Mouse (Mus musculus) splenic B cell, adult 2 months (primary cell): ENCODE data around the gene Kif16b.
A peak's percentile ranks its signal among the peaks of the same experiment; 100 is the strongest.

Experiments
- DNase-seq: peaks from one replicate; pipeline ENCODE4 v3.0.0-alpha.2; 2011; ENCODE audit warnings: low read depth, low spot score
- H3K27me3 ChIP-seq: 2 replicates; pipeline ENCODE4 v1.6.1; 2012; ENCODE audit warnings: mild to moderate bottlenecking, low read length, moderate library complexity, mixed read lengths; ENCODE audit not compliant: control insufficient read depth, poor library complexity, insufficient read depth, severe bottlenecking
- H3K36me3 ChIP-seq: 2 replicates; pipeline ENCODE4 v1.6.1; 2012; ENCODE audit warnings: mild to moderate bottlenecking, low read length, moderate library complexity, mixed read lengths; ENCODE audit not compliant: control insufficient read depth, poor library complexity, insufficient read depth, severe bottlenecking

The Kif16b gene

DNA sequence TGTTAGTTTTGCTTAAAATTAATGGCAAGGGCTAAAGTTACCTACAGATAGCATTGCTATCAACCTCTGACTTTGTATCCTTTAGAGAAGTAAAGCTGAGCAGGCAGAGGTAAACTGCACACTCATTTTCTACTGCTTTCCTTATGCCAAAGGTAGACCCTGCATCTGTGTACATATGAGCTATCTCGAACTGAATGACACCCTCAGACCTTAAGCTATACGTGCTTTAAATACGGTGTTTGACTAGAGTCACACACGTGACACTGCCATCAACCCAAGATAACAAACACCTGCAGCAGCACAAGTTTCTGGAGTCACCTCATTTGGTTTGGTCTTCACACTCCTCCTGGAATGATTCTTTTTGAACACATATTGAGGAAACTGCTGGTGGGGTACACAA is 280.2 kb downstream of the Kif16b start:
- Histone ChIP-seq H3K27me3 (no peaks in the 10 kb centered on the region), H3K36me3 (no peaks in the 10 kb centered on the region)
- DNase-seq = no peak

DNA sequence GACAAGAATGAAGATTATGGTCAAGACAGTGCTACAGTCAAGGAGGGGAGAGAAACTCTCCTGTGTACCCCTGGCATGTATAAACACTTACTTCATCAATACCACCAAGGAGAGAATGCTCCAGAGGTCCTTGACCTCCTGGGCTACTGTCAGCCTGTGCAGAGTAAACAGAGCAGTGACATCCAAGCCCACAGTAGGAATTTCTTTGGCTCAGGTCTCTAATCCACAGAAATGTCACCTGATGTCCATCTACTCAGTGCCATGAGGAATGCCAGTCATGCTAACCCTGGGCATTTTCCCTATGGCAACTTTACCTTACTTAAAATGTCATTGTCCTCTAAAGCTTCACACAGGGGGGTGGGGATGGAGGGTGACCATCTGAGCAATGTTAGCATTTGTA is 281.4 kb downstream of the Kif16b start:
- Histone ChIP-seq H3K36me3 (no peaks in the 10 kb centered on the region), H3K27me3 (no peaks in the 10 kb centered on the region)
- no peak for DNase-seq

DNA sequence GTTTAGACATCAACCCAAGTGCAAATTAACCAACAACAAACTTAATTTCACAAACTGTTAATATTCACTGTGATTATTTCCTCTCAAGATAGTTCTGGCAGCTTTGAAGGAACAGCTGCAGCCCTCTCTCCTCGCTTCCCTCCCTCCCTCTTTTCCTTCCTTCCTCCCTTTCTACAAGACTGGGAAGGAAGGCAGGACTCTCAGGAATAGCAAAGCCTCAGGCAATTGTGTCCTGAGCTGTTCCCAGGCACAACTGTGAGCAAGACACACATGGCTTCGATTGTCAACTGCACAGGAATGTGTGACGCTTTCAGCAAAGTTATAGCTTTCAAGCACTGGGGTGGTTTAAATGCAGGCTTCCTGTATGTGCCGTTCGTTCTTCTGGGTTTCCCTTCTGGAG is 286.8 kb downstream of the Kif16b start:
- DNase-seq = no peak
- H3K27me3 ChIP-seq = no peaks in the 10 kb centered on the region
- no peaks in the 10 kb centered on the region for H3K36me3 ChIP-seq

DNA sequence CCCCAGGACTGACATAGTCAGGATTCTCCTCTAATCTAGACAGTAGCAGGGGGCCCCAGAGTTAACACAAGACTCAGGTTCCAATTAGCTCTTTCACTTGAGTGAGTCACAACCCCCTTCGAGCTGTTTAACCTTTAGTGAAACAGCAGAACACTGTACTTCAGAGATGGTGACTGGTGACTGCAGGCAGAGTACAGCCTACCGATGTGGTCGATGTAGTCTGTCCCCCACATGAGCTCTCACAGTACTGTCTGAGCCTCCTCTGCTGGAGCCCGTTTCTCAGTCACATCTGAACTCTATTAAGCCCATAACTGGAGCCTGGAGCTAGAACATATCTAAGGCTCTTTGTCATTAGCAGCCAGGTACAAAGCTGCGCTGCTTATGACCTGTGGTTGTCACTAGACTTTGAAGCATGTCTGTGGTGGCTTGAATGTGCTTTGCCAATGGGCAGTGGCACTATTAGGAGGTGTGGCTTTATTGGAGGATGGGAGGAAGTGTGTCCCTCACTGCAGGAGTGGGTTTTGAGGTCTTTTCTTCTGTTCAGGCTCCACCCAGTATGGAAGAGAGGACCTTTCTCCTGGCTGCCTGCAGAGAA is 288.9 kb downstream of the Kif16b start:
- DNase-seq = no peak
- no peaks in the 10 kb centered on the region for H3K36me3 ChIP-seq
- H3K27me3 ChIP-seq = no peaks in the 10 kb centered on the region

DNA sequence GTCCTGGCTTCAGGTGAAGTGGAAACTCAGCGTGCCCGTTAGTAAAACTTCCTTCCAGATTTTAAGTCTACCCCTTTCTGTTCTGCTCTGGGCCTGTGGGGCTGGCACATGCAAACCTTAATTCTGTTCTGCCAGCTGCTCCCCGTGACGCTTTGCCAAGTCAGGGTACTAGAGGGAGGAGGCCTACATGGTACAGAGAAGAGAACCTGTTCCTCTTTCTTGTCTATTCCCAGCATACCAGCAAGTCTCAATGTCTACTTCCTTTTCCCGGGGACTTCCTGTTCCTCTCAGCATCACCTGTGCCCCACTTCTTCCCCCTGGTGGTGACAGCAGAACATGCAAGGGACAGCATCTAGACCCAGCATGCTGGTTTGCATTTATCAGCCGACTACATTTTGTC is 290.2 kb downstream of the Kif16b start:
- Histone ChIP-seq H3K36me3 (no peaks in the 10 kb centered on the region), H3K27me3 (no peaks in the 10 kb centered on the region)
- peak; percentile 65 for DNase-seq

DNA sequence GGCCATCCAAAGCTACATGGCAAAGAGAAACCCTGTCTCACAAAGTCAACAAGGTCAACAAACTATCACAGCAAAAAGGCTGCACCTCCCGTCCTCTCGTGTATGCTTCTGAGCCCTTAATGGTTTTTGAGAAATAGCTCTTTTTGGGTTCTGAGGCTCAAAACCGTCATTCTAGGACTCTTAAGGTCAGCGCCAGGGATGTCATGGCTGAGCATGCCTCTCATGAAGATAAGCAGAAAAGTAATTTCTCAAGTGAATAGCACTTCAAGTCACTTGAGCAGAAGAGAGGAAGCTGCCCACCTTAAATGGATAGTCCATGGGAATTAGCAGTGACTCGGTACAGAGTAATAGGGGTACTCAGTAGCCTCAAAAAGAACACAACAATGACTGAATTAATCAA is 291.1 kb downstream of the Kif16b start:
- Histone ChIP-seq H3K36me3 (no peaks in the 10 kb centered on the region), H3K27me3 (no peaks in the 10 kb centered on the region)
- no peak for DNase-seq

DNA sequence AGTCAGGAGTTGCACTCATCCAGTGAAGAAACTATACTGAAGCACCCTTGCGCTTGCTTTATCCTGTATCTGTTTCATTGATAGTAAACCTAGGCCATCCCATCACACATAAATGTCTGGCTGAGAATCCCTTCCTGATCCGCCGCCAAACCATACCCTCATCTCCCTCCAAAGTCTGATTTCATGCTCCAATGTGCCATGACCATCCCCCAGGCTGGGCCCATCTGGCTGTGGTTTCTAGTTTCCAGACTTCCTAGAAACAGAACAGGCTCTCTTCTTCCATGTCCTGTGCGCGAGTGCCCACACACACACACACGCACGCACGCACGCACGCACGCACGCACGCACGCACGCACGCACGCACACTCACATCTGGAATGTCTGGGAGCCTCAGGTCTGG is 292.6 kb downstream of the Kif16b start:
- H3K27me3 ChIP-seq = no peaks in the 10 kb centered on the region
- DNase-seq = no peak
- H3K36me3 ChIP-seq = no peaks in the 10 kb centered on the region

DNA sequence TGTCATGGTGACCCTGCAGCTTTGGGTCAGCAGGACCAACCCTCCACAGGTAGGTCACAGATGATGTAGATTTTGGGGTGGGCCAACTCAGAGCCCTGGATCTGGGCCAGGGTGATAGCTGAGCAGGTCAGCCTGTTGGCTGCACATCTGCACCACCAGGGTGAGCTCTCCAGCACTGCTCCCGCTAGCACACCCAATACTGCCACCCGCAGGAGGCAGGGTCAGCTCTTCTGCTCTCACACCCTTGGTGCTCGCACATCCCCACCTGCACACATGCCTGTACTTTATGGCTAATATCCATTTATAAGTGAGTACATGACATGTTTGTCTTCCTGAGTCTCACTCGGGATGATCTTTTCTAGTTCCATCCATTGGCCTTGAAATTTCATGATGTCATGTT is 296.6 kb downstream of the Kif16b start:
- Histone ChIP-seq H3K36me3 (no peaks in the 10 kb centered on the region), H3K27me3 (no peaks in the 10 kb centered on the region)
- DNase-seq = no peak

DNA sequence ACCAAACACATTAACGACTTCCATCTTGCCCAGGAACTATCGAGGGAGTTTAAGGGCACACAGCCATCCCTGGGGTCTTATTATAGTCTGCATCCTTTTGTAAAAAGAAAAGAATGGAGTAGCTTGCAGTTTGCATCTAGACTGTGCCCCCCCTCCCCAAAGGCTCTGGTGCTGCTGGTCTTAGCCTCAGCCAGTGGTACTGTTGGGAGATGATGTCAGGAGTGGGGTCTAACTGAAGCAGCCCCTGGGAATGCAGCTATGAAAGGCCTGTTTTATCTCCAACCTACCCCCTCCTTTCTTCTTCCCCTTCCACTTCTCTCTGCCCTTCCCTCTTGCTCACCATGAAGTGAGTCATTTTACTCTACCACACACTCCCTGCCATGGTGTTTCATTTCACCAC is 298.1 kb downstream of the Kif16b start:
- H3K36me3 ChIP-seq = no peaks in the 10 kb centered on the region
- no peak for DNase-seq
- no peaks in the 10 kb centered on the region for H3K27me3 ChIP-seq

DNA sequence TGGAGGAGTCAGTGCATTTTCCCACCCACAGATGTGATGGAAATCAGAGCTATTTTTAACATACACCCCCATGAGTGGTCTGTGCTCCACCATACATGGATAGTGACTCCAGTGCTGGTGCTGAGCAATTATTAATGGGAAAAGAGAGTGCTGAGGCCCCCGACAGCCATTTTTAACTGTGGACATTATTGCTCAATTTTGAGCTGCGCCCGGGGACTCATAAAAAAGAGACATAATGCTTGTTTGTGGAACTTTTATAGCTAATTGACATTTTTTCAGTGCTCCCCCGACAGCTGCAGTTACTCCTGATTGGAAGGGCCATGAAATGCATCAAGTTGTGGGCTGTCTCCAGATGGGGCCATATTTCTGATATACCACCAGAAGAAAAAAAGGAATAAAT is 302.1 kb downstream of the Kif16b start:
- no peak for DNase-seq
- Histone ChIP-seq H3K27me3 (no peaks in the 10 kb centered on the region), H3K36me3 (no peaks in the 10 kb centered on the region)

DNA sequence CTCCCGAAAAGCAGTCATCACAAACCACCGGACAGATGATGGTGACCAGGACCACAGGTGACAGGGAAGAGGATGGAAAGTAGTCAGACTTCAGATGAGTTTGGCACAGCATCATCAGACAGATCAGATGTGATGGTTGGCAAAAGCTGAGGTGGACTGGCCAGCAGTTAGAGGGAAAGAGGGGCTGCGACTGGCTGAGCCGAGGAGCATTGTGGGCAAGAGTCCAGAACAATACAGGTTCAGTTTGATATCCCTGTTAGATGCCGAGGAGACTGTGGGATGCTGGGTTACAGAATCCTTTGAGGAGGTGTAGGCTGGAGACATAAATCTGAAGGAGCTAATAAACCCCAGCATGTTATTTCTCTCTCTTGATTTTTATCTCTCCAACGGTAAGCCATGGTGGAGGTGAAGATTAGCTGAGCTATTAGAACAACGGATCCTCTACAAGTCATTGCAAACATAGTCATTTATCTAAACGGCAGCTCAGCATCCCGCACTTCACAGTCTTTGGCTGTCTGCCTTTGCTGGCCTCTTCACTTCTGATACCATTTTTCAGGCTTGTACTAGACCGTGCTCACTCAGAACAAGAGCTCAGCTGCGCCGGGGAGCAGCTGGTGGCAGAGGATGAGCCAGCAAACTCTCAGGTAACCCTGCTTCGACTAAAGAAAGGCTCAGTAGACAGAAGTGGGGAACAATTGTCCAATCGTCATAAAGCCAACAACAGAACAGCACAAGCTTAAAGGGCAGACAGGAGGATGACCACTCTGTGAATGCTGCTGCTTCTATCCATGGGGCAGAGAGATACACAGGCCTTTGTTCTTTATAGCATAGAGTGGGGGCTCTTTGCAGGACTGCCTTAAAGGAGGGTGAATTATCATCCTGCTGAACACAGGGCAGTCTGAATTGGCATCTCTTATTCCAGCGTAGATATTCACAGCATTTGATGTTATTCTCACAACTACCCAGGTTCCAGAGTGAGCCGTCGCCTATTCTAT is 304.9 kb downstream of the Kif16b start:
- Histone ChIP-seq H3K36me3 (no peaks in the 10 kb centered on the region), H3K27me3 (no peaks in the 10 kb centered on the region)
- no peak for DNase-seq

DNA sequence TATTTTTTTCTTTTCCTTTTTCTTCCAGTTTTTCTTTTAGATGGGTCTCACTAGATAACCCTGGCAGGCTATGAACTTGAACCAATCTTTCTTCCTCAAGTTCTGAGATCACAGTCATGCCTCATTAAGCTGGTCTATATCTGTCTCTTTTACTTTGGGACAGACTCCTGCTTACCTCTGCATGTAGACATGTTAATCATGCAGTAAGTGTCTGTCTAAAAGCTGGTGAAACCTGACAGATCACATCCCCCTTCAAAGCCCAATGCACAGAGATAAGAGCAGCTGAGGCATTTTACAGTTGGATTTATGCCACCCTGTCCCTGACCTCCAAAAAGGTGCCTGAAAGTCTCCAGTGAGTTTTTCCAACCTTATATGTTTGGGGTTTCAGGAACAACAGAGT is 310.4 kb downstream of the Kif16b start:
- DNase-seq = no peak
- H3K36me3 ChIP-seq = no peaks in the 10 kb centered on the region
- H3K27me3 ChIP-seq = no peaks in the 10 kb centered on the region

DNA sequence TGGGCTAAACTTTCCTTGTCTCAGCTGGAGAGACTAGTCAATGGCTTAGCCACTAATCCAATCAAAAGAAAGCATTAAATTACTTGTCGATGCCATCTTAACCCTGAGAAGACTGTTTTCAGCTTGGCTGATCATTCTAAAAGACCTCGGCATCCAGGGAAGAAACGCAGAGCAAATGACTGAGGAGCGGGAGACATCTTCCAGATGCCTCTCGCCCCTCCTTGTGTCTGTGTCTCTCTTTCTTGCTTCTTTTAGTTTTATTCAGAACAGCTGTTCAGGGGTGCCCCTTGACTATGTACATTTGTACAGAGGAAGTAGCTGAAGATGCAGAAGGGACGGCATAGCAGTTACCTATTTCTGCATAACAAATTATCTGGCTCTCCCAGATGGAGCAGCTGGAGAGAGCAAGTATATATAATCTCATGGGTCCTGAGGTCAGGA is 311.0 kb downstream of the Kif16b start:
- no peaks in the 10 kb centered on the region for H3K36me3 ChIP-seq
- DNase-seq = no peak
- H3K27me3 ChIP-seq = no peaks in the 10 kb centered on the region

DNA sequence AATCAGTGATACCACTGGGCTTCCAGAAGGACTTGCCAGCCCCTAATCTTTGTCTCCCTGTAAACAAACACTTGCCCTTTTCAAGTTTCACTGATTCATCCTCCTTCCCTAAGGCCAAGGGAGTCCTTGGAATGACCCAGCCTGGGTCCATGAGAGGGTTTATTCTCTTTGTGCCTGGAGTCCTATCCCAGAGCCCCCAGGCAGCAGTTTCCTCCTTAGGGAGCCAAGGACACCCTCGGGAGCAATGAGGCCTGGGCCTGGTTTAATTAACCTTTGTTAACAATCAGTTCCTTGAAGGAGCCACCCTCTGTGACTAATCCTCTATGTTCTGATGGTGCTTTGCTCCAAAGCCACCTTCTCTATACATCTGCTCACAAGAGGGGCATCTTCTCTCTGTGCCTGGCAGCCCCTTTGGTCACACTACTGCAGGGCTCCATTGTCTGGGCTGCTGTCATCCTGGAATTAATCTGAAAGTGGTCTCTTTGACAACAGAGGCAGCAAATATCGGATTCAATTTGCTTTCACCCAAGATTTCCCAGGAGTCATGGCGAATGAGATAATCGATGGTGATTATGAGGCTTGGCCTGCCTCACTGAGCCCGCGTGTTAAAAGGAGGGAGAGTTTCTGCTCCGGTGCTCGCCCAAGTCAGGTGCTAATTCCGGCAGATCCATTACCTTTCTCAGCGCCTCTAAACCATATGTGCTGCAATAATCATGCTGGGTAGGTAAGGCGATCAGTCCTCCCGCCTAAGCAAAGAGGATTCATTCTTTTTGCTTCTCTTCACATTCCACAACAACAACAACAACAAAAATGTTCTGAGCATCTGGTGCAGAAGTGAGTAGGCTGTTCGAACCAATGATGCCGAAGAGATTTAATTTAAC is 311.7 kb downstream of the Kif16b start:
- no peak for DNase-seq
- Histone ChIP-seq H3K27me3 (no peaks in the 10 kb centered on the region), H3K36me3 (no peaks in the 10 kb centered on the region)

DNA sequence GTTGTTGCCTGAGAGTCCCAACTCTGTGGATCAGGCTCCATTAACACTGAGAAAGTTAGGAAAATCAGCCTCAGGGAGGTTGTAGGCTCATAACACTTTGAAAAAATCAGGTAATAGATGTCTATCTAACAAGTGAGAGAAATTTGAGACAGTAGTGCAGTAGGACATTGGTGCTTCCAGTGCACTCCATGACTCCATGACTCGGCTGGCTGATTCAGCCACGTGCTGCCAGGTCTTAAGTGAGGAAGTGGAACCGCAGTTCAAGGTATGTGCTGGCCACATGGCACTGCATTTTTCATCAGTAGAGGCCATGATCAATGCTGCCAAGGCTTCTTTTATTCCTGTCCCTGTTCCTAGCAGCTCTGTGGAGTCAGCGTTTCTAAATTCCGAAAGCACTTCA is 315.5 kb downstream of the Kif16b start:
- no peak for DNase-seq
- Histone ChIP-seq H3K36me3 (no peaks in the 10 kb centered on the region), H3K27me3 (no peaks in the 10 kb centered on the region)
